Mouse (Mus musculus): ENCODE measurements around the gene Jund. TPM values are rescaled to one million over a fixed set of nuclear protein-coding genes. Genes with fewer than 3 reads are reported as not detected.
A peak's percentile ranks its signal among the peaks of the same experiment; 100 is the strongest.

Jund gene
- polyA plus RNA-seq, 1 experiment, result 128 TPM

GRCm38 (mm10) chr8:70697366-70698250 is 1.1 kb upstream of the Jund start:
- Histone ChIP-seq H3K4me3 (ENCODE audit: insufficient read depth, poor library complexity, severe bottlenecking) (no peak overlapping the region), H3K79me2 (ENCODE audit: control insufficient read depth, insufficient read depth) (peaks cover 33% of the 10 kb centered on the region), H3ac (ENCODE audit: control insufficient read depth, insufficient read length, low read depth) (peak overlapping the region; percentile 28), H3K36me3 (ENCODE audit: control insufficient read depth, insufficient read depth) (no peaks in the 10 kb centered on the region), H3K79me3 (ENCODE audit: low read depth) (peaks cover 10% of the 10 kb centered on the region), H3K27me3 (ENCODE audit: control insufficient read depth, insufficient read depth, insufficient read length) (no peaks in the 10 kb centered on the region)
- TF ChIP-seq CEBPB (IDR thresholded peaks at IDR 0.05; ENCODE audit: low read depth), result no peak
- no peak for TF ChIP-seq MYOG (IDR thresholded peaks at IDR 0.05; ENCODE audit: control insufficient read depth, extremely low read depth, insufficient read length)
- no peak for TF ChIP-seq USF1 (IDR thresholded peaks at IDR 0.05; ENCODE audit: low read depth)
- TF ChIP-seq FOSL1 (IDR thresholded peaks at IDR 0.05; ENCODE audit: insufficient read depth, low read length, poor library complexity, severe bottlenecking), result no peak
- TF ChIP-seq MYOD1 (IDR thresholded peaks at IDR 0.05; ENCODE audit: control insufficient read depth, insufficient read length, low read depth), result no peak

- TF ChIP-seq MAX (IDR thresholded peaks at IDR 0.05), result no peak
- no peak for TF ChIP-seq CTCF (IDR thresholded peaks at IDR 0.05; ENCODE audit: control insufficient read depth, insufficient read depth, insufficient read length)
- no peak for TF ChIP-seq FOSL1 (IDR thresholded peaks at IDR 0.05; ENCODE audit: insufficient read depth, low read length, poor library complexity, severe bottlenecking)
- TF ChIP-seq MYOD1 (IDR thresholded peaks at IDR 0.05; ENCODE audit: control insufficient read depth, insufficient read length, low read depth), result no peak
- no peak for TF ChIP-seq CEBPB (IDR thresholded peaks at IDR 0.05; ENCODE audit: low read depth)
- no peak for TF ChIP-seq USF1 (IDR thresholded peaks at IDR 0.05; ENCODE audit: low read depth)
- TF ChIP-seq MYOG (IDR thresholded peaks at IDR 0.05; ENCODE audit: control insufficient read depth, extremely low read depth, insufficient read length), result no peak
- Histone ChIP-seq H3K79me3 (ENCODE audit: low read depth) (peaks cover 10% of the 10 kb centered on the region), H3ac (ENCODE audit: control insufficient read depth, insufficient read length, low read depth) (peak overlapping the region; percentile 80), H3K79me2 (ENCODE audit: control insufficient read depth, insufficient read depth) (peaks cover 33% of the 10 kb centered on the region), H3K4me3 (ENCODE audit: insufficient read depth, poor library complexity, severe bottlenecking) (peak overlapping the region; percentile 80), H3K36me3 (ENCODE audit: control insufficient read depth, insufficient read depth) (no peaks in the 10 kb centered on the region), H3K27me3 (ENCODE audit: control insufficient read depth, insufficient read depth, insufficient read length) (no peaks in the 10 kb centered on the region)
Observed at GRCm38 (mm10) chr8:70699116-70699833, 526 bp downstream of the Jund start.

- Histone ChIP-seq H3ac (ENCODE audit: control insufficient read depth, insufficient read length, low read depth) (peak overlapping the region; percentile 80), H3K4me3 (ENCODE audit: insufficient read depth, poor library complexity, severe bottlenecking) (peak overlapping the region; percentile 80), H3K36me3 (ENCODE audit: control insufficient read depth, insufficient read depth) (no peaks in the 10 kb centered on the region), H3K79me3 (ENCODE audit: low read depth) (peaks cover 10% of the 10 kb centered on the region), H3K27me3 (ENCODE audit: control insufficient read depth, insufficient read depth, insufficient read length) (no peaks in the 10 kb centered on the region), H3K79me2 (ENCODE audit: control insufficient read depth, insufficient read depth) (peaks cover 33% of the 10 kb centered on the region)
- TF ChIP-seq MYOG (IDR thresholded peaks at IDR 0.05; ENCODE audit: control insufficient read depth, extremely low read depth, insufficient read length) (no peak), FOSL1 (IDR thresholded peaks at IDR 0.05; ENCODE audit: insufficient read depth, low read length, poor library complexity, severe bottlenecking) (no peak), MYOD1 (IDR thresholded peaks at IDR 0.05; ENCODE audit: control insufficient read depth, insufficient read length, low read depth) (peak; percentile 46), CTCF (IDR thresholded peaks at IDR 0.05; ENCODE audit: control insufficient read depth, insufficient read depth, insufficient read length) (peak; percentile 18), CEBPB (IDR thresholded peaks at IDR 0.05; ENCODE audit: low read depth) (no peak), MAX (IDR thresholded peaks at IDR 0.05) (peak; percentile 24), USF1 (IDR thresholded peaks at IDR 0.05; ENCODE audit: low read depth) (no peak)
Observed at GRCm38 (mm10) chr8:70699834-70700554, 1.2 kb downstream of the Jund start.

- peaks cover 10% of the 10 kb centered on the region for H3K79me3 ChIP-seq (ENCODE audit: low read depth)
- H3K79me2 ChIP-seq (ENCODE audit: control insufficient read depth, insufficient read depth), result peaks cover 33% of the 10 kb centered on the region
- H3K36me3 ChIP-seq (ENCODE audit: control insufficient read depth, insufficient read depth), result no peaks in the 10 kb centered on the region
- TF ChIP-seq MYOD1 (IDR thresholded peaks at IDR 0.05; ENCODE audit: control insufficient read depth, insufficient read length, low read depth), result no peak
- peak; percentile 89 for TF ChIP-seq CTCF (IDR thresholded peaks at IDR 0.05; ENCODE audit: control insufficient read depth, insufficient read depth, insufficient read length)
- H3K4me3 ChIP-seq (ENCODE audit: insufficient read depth, poor library complexity, severe bottlenecking), result peak overlapping the region; percentile 80
- no peak overlapping the region for H3ac ChIP-seq (ENCODE audit: control insufficient read depth, insufficient read length, low read depth)
- no peaks in the 10 kb centered on the region for H3K27me3 ChIP-seq (ENCODE audit: control insufficient read depth, insufficient read depth, insufficient read length)
Observed at GRCm38 (mm10) chr8:70700555-70700922, 1.8 kb downstream of the Jund start.

- TF ChIP-seq MAX (IDR thresholded peaks at IDR 0.05) (no peak), CTCF (IDR thresholded peaks at IDR 0.05; ENCODE audit: control insufficient read depth, insufficient read depth, insufficient read length) (no peak), USF1 (IDR thresholded peaks at IDR 0.05; ENCODE audit: low read depth) (no peak), MYOD1 (IDR thresholded peaks at IDR 0.05; ENCODE audit: control insufficient read depth, insufficient read length, low read depth) (no peak), CEBPB (IDR thresholded peaks at IDR 0.05; ENCODE audit: low read depth) (no peak), FOSL1 (IDR thresholded peaks at IDR 0.05; ENCODE audit: insufficient read depth, low read length, poor library complexity, severe bottlenecking) (no peak), MYOG (IDR thresholded peaks at IDR 0.05; ENCODE audit: control insufficient read depth, extremely low read depth, insufficient read length) (no peak)
- H3K36me3 ChIP-seq (ENCODE audit: control insufficient read depth, insufficient read depth), result no peaks in the 10 kb centered on the region
- H3K79me3 ChIP-seq (ENCODE audit: low read depth), result peaks cover 10% of the 10 kb centered on the region
- H3K79me2 ChIP-seq (ENCODE audit: control insufficient read depth, insufficient read depth), result peaks cover 33% of the 10 kb centered on the region
- no peak overlapping the region for H3ac ChIP-seq (ENCODE audit: control insufficient read depth, insufficient read length, low read depth)
- no peaks in the 10 kb centered on the region for H3K27me3 ChIP-seq (ENCODE audit: control insufficient read depth, insufficient read depth, insufficient read length)
- peak overlapping the region; percentile 80 for H3K4me3 ChIP-seq (ENCODE audit: insufficient read depth, poor library complexity, severe bottlenecking)
Observed at GRCm38 (mm10) chr8:70701048-70701981, 2.6 kb downstream of the Jund start.
